Comparison of ENCODE assay signal across 14 mouse cellular contexts in the genomic region with DNA sequence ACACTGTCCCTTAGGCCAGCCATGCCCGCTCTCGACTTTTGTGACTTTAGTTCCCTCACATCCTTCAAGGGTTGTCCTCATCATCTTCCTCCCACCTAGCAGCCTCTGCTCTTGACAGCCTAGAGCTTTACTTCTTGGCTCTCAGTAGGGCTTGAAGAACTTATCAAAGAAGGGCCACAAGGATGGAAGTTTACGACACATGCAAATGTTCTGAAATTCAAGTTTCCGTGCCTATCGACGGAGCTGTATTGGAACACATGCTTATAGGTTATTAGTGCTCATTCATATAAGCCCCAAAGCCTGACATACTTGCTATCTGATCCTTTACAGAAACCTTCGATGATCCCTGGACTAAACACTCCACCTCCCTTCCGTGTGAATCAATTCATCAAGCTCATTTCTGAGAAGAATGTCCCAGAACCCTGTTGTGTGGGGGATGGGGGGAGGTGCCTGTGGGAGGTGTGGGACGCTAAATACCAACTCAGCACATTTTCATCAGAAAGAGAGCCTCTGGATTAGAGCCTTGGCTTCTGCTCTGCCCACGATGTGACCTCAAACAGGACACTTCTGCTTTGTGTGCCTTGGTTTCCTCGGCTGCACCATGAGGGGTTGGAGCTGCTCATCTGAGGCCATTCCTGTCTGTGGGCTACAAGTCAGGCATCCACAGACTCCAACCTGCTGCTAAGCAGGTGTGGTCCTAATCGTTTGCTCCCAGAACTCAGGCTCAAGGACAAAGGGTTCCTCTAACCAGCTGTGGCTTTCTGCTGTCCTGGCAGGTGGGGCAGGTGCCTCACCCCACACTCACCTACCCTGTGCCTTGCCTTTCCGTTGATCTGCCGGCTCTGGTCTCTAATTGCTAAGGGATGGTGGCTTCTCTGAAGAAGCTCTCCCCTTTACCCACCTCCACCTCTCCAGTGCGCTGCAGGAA. TPM values are rescaled to one million over a fixed set of nuclear protein-coding genes. Genes with fewer than 3 reads are reported as not detected.
DNase-seq lines count a peak whose midpoint lies in the region; ATAC-seq and TF ChIP-seq lines count a peak whose summit lies in the region.
"Had no signal": no experiment of that assay in that cellular context is flagged by ENCODE, and none has a peak within 500 bp of the region (broad histone marks: within the 10 kb centered on the region; RNA-seq: fewer than 3 reads in every experiment).

No protein-coding gene starts in this region.

- no peaks in the 10 kb centered on the region for H3K36me3 ChIP-seq in liver, adult 2 months (ENCODE audit: control insufficient read depth, insufficient read depth, low read length)
- H3K36me3 ChIP-seq in G1E (replicated peaks), result peaks cover 42% of the 10 kb centered on the region
- H3K36me3 ChIP-seq: stomach, embryonic 15.5 days had no signal

- H3K79me2 ChIP-seq in liver, adult 2 months (ENCODE audit: control insufficient read depth, insufficient read depth, low read length), result no peaks in the 10 kb centered on the region

- H3K9me3 ChIP-seq in G1E (replicated peaks), result no peaks in the 10 kb centered on the region
- H3K9me3 ChIP-seq: stomach, embryonic 15.5 days had no signal

- H3K4me1 ChIP-seq in liver, adult 2 months (ENCODE audit: control insufficient read depth, insufficient read depth, low read length), result no peaks in the 10 kb centered on the region; the same call in 1 of the 2 replicates
- H3K4me1 ChIP-seq in G1E (ENCODE audit: insufficient read depth, low read depth, low read length), result peaks cover 80% of the 10 kb centered on the region

- no peaks in the 10 kb centered on the region for H3K27me3 ChIP-seq in liver, adult 2 months (ENCODE audit: control insufficient read depth, insufficient read depth, low read length)
- no peaks in the 10 kb centered on the region for H3K27me3 ChIP-seq in G1E (ENCODE audit: insufficient read depth, low read length)
- H3K27me3 ChIP-seq: stomach, embryonic 15.5 days had no signal

- H3K27ac ChIP-seq in liver, adult 2 months (replicated peaks; ENCODE audit: insufficient read depth, low read depth, low read length), result peak overlapping the region; percentile 12; the same call in 1 of the 2 replicates
- H3K27ac ChIP-seq: left cerebral cortex, adult 2 months; stomach, embryonic 15.5 days had no signal

- no peak overlapping the region for H3K4me3 ChIP-seq in liver, adult 2 months (ENCODE audit: insufficient read depth, low read depth, low read length)
- H3K4me3 ChIP-seq in G1E (ENCODE audit: low read depth, low read length), result peak overlapping the region; percentile 66
- H3K4me3 ChIP-seq: left cerebral cortex, adult 2 months; stomach, embryonic 15.5 days had no signal

- no peak for TF ChIP-seq CTCF in liver, adult 2 months (IDR thresholded peaks at IDR 0.05; ENCODE audit: low read depth, low read length)
- TF ChIP-seq CTCF in G1E (IDR thresholded peaks at IDR 0.05; ENCODE audit: low read depth, low read length), result no peak

- no peak for TF ChIP-seq POLR2A in liver, adult 2 months (IDR thresholded peaks at IDR 0.05; ENCODE audit: extremely low read depth, insufficient read depth, low read length)

- DNase-seq in liver, adult 2 months (ENCODE audit: extremely low read depth, low read depth, low spot score), result no peak
- no peak for DNase-seq in liver
- no peak for DNase-seq in G1E (ENCODE audit: low spot score)
- DNase-seq in embryo, embryonic 9.5 days (ENCODE audit: extremely low spot score), result no peak
- DNase-seq in layer of hippocampus, postnatal 36 days, result no peak
- DNase-seq in gastrocnemius, adult 18-20 months (ENCODE audit: low spot score), result no peak
- DNase-seq: gastrocnemius, postnatal 10 days; kidney, adult 11 months; right cerebral cortex, postnatal 14 days had no signal

- ATAC-seq in G1E (ENCODE audit: extremely low read depth, insufficient number of reproducible peaks, low FRiP score, poor library complexity, severe bottlenecking), result no peak
- peak; percentile 13 for ATAC-seq in inflammation-experienced regulatory T-cells, adult 6 months
- peak; percentile 16; the same call in 1 of the 2 replicates for ATAC-seq in megakaryocyte, adult 5-6 weeks (ENCODE audit: poor library complexity, severe bottlenecking)
- ATAC-seq: forebrain, embryonic 16.5 days had no signal

- H3K9ac ChIP-seq in liver, adult 2 months (ENCODE audit: low read depth, low read length), result no peak overlapping the region
- H3K9ac ChIP-seq: stomach, embryonic 15.5 days had no signal

- WGBS in liver, adult 2 months, result 66% methylated on average over 15 of the region's 15 CpGs

RNA-seq across cellular contexts. Expression of gene Elf4, which starts 30.1 kb away (rescaled TPM):
- 0.46 and 0.67 TPM in 2 replicates for total RNA-seq in liver, adult 2 months (2014; rRNA removed)
- 0.57 and 1.5 TPM in 2 replicates for polyA plus RNA-seq in liver, adult 2 months (2012; rRNA removed)
- 87.3 and 92.6 TPM in 2 replicates for total RNA-seq in G1E (2014; fragmentation: Nextera tagmentation)
- 12.4 and 13.4 TPM in 2 replicates for total RNA-seq in G1E (2017)
- 19.9 and 26.5 TPM in 2 replicates for polyA plus RNA-seq in G1E (2012)
- polyA plus RNA-seq in inflammation-experienced regulatory T-cells, adult 6 months (2017; shearing (Covaris generic)), result 10 to 100 TPM; 26.8 to 32.6 (median 28.2) TPM
- 122 and 133 TPM in 2 replicates for total RNA-seq in megakaryocyte, adult 5-6 weeks (2015)
- 40.3 and 45.8 TPM in 2 replicates for total RNA-seq in megakaryocyte, adult 5-6 weeks (2017)
- under 1 TPM; 0.56 to 0.70 TPM for total RNA-seq in layer of hippocampus, postnatal 36 days (2021)
- total RNA-seq in gastrocnemius, adult 18-20 months (2021), result 1 to 10 TPM; 1.6 to 2.3 TPM
